Mouse (Mus musculus): ENCODE data around the gene Sytl3.
"Not testable (repeated sequence)": the region's sequence is repeated elsewhere in the genome, so short reads cannot be mapped to it uniquely, and the experiment has no call there.

The Sytl3 gene

DNA sequence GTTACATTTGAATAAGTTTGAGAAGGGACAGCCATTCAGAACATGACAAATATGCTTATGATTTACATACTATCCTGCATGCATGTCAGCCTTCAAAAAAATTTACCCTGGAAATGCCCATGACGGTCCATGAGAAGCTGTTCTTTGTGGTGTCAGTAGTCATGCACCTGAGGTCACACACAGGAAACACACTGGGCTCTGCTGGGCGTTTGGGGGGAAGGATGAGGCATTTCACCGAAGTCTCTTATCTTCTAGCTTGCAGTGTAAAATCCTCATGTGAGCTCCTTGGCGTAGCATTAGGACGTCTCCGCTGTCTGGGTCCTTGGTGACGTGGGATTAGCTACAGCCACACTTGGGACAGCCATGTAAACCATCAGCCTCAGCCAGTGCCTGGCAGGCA is at the start of gene Sytl3:
TSS of gene Sytl3 (plus strand) at position 293 of the 400 bp plus-strand sequence.
- DNase-seq, result not testable (repeated sequence)

DNA sequence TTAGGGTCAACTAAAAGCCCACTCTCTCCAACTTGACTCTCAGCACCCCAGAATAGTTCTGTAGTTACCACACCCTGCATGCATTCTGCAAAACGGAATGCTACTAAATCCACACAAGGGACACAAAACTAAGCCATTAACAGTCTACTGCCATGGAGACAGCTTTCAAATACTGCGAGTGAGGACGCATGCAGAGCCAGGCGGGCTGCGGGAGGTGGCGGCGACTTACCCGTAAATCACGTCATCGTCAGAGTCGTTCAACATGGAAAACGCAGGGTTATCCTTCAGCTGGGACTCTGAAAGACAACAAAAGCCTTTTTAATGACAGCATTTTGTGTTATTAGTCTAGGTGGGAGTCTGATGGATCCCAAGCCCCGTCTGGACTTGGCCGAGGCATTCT is 45.4 kb upstream of the Sytl3 start:
- not testable (repeated sequence) for DNase-seq

DNA sequence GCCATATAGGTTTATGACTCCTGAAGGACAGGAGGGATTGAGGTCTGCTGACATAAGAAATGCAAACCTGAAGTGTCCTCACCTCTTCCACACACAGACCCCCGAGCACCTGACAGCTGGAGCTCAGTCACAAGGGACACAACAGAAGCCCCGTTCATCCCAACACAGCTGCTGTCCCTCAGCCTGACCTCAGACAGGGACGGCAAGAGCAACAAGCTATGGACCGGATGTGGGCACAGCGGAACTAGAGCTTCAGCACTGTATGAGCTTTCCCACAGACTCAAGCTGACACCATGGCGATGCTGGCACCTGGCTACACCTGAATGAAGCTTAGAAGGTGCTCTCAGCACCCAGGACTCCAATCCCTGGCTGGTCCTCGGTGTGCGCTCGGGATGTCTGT is 44.6 kb upstream of the Sytl3 start:
- not testable (repeated sequence) for DNase-seq

DNA sequence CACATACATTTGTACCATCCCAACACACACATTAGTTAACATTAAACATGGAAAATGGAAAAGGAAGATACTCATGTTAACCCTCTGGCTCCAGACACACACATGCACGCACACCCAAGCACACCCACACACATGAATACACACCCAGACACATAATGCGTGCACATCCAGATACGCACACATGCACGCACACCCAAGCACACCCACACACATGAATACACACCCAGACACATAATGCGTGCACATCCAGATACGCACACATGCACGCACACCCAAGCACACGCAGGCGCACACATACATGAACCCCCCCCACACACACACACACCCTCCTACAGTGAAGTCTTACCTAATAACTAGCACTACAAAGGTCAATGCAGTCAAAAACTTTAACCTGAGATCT is 42.2 kb upstream of the Sytl3 start:
- not testable (repeated sequence) for DNase-seq

DNA sequence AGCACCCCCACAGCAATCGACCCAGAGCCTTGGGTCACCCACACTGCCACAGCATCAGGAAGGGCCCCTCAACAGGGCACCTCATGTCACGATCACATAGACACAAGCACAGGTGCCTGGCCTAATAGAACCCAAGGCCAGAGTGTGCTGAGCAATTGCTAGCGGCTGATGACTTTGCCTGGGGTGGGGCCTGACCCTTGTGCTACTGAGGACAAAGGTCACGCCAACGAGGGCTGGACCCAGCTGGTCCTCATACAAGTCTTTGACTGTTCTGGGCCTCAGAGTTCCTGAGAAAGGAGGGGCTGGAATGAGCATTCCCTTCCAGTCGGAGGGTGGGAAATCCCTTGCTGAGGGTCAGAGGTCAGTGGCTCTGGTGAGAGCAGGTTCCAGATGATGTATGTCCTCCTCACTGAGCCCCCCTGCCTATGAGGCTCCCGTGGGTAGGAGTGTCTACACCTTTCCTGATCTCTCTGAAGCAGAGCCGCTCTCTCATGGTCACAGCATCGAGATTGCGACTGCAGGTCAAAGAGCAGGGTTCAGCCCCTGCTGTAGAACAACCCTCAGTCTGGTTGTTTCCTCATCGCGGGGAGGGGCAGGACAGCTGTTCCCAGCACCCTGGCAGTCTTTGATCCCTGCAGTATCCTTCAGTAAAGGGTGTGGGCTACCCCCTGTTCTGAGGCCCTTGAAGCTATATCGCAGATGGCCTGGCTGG is 41.0 kb upstream of the Sytl3 start:
- DNase-seq, result not testable (repeated sequence)

- not testable (repeated sequence) for DNase-seq
Observed at GRCm38 (mm10) chr17:6619271-6619670, 39.6 kb upstream of the Sytl3 start.

GRCm38 (mm10) chr17:6620035-6620434 is 38.9 kb upstream of the Sytl3 start:
- not testable (repeated sequence) for DNase-seq

DNA sequence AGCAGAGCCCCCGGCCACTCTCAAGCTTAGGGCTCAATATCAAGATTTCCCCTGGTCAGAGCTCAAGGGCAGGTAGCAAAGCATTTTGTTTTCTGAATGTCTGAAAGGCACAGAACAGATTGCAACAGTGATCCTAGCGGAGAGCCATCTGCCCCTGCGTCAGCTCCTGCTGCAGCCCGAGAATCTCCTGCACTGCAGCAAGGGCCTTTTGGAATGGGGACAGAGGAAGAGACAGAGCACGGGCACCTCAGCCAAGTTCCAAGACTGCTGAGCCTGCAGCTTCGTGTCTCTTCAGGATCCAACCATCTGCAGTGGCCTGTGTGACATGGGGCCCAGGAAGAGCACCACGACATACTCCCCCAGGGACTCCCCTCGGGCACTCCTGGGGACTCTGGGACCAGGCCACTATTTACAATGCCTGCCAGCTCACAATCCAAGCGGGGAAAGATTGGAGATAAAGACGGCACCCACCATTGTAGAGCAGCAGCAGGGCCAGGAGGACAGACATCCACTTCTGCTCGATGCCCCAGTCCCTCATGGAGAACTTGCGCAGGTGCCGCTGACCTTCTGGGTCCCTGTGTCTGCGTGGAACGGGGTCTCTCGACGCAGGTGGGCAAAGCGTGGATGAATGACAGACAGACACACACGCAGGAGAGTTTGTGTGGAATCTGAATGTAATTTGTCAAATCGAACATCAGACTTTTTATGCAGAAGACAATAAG is 38.0 kb upstream of the Sytl3 start:
- DNase-seq, result not testable (repeated sequence)

DNA sequence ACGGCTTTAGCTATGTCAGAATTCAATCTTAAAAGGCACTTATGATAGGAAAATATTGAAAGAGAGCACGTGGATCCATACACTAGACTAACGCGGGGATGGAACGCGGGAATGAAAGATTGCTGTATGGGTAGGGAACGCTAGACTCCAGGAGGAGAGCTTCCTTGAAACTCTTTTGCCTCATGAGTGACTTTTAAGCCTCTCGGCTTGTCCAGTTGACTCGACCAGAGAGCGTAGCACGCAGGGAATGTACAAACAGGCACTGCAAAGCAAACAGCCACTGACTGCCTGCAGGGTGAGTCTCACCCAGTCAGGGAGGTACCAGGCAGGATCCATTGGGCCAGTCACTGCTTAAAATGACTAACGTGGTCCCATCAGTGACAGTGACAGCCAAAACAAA is 36.9 kb upstream of the Sytl3 start:
- not testable (repeated sequence) for DNase-seq

- DNase-seq, result not testable (repeated sequence)
Observed at GRCm38 (mm10) chr17:6624926-6625558, 33.9 kb upstream of the Sytl3 start.

- DNase-seq, result not testable (repeated sequence)
Observed at GRCm38 (mm10) chr17:6630398-6630797, 28.5 kb upstream of the Sytl3 start.

DNA sequence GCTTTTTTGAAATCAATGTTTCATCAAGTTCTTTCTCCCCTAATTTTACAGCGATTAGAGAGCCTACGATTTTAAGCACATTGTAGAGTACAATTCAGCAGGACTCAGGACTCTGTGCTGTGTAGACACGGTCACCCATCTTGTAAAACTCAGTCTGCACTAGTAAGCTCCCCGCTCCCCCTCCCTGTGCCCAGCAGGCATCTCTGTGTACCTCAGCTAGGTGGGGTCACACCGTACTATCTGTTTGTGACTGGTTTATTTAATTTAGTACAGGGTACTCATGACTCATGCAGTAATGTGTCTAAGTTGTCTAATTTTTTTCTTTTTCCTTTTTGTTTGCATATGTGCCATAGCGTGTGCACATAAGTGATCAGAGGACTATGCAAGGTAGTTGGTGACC is 26.0 kb upstream of the Sytl3 start:
- not testable (repeated sequence) for DNase-seq

DNA sequence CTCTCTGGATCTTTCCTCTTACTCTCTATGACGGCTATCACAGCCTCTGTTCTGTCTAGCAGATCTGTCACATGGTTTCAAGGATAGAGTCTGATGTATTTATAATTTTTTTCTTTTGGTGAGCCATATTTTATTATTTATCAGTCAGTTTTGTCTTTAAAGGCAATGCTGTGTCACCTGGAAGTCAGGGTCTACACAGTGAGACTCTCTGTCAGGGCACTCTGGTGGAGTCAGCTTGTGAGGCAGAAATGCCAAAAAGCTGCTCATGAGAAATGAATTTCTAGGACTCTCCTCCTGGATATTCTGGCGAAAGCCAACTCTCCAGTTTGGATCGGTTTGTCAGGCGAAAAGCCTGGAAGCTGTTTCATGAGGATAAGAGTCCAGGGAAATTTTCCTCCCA is 23.1 kb upstream of the Sytl3 start:
- DNase-seq, result not testable (repeated sequence)

DNA sequence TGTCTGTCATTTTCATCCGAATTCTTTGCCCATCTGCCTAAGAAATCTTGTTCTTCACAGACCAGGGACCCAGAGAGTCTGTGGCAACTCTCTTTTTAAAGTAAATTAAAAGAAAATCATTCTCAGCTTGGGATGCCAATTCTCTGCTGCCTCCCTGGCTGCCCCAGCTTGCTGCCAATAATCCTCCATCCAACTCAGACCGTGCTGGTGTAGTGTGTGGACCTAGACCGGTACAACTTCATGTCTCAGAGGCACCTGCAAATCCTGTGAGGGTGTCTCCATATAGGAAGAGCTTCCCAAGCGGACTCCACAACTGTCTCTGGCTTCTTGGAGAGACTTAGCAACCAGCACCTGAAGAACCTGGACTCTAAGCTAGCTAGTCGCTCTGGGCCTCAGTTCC is 22.0 kb upstream of the Sytl3 start:
- DNase-seq, result no peak

DNA sequence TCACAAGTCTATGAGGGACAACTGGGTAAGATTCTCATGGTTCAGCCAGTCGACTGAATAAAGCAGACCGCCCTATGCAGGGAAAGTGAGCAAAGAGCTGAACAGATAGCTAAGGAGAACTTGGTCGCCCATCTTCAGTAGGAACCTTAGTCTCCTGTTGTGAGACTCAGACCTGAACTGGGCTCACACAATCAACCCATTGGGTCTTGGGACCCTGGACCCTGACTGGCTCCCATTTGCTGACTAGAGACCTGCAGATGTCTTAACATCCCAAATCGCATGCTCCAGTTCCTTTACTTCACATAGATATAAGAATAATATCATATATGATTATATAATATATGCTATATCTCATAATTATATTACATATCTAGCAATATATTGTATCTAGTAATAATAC is 21.5 kb upstream of the Sytl3 start:
- DNase-seq, result not testable (repeated sequence)

GRCm38 (mm10) chr17:6638444-6638843 is 20.4 kb upstream of the Sytl3 start:
- not testable (repeated sequence) for DNase-seq

DNA sequence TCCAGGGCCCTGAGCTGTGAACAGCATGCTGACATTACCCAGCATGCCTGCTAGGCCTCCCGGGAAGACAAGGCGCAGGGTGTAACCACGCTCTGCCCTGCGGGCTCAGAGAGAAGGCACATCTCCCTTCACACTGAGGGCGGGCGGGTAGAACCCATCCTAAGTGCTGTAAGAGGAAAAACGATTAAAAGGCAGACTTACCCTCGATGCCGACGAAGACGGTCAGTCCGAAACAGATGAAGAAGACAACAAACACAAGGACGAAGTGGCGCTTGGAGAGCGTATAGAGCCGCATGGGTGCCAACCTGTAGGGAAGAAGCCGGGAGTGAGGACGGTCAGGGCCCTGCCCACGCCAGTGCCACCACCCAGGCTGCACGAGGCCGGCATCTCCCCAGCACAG is 19.4 kb upstream of the Sytl3 start:
- not testable (repeated sequence) for DNase-seq

DNA sequence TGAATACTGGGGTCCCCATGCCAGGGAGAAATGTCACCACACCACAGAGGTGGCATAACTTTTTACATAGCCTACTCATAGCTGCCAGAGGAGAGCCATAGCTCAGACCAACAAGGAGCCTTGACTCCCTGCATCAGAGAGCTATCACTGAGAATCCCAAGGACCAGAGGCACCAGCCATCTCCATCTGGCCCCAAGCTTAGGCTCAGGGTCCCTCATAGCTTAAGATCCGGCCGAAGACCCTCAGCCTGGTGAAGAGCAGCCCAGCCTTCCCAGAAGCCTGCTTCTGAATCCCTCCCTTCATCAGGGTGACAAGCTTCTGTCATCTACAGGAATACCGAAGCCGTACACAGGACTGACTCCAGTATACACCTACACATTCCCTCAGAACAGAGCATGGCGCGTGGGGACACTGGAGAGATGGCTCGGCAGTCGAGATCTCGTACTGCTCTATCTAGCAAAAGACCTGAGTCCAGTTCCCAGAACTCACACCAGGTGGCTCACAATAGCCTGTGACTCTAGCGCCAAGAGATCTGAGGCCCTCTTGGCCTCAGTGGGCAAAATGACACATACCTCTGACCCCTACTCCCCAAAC is 18.8 kb upstream of the Sytl3 start:
- not testable (repeated sequence) for DNase-seq

- DNase-seq, result not testable (repeated sequence)
Observed at GRCm38 (mm10) chr17:6640771-6641429, 18.0 kb upstream of the Sytl3 start.

DNA sequence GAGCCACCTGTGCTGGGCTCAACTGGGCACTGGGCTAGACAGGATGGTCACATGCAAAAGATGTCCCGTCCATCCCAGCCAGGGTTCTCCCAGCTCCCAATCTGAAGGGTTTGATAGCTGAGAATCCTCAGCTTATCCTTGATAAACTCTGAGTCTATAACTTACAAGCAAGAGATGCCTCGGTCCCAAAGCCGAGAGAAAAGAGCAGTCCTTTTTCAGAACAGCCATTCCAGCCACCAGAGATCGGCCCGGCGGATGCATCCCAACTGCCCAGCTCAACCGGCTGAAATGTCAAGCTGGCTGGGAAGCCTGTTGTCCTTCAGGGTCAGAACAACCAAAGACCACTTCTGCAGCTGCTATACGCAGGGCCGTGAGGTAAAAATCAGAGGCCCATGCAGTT is 14.7 kb upstream of the Sytl3 start:
- not testable (repeated sequence) for DNase-seq

- DNase-seq, result not testable (repeated sequence)
Observed at GRCm38 (mm10) chr17:6644673-6645072, 14.2 kb upstream of the Sytl3 start.

GRCm38 (mm10) chr17:6645668-6646067 is 13.2 kb upstream of the Sytl3 start:
- not testable (repeated sequence) for DNase-seq

GRCm38 (mm10) chr17:6646841-6647240 is 12.1 kb upstream of the Sytl3 start:
- not testable (repeated sequence) for DNase-seq
